Mouse (Mus musculus) layer of hippocampus, adult 11-12 months (tissue): ENCODE data around the gene Gm45140.
"Not testable (repeated sequence)": the region's sequence is repeated elsewhere in the genome, so short reads cannot be mapped to it uniquely, and the experiment has no call there.

Experiments used
- DNase-seq: peaks from one replicate; pipeline ENCODE4 v3.0.0; 2022; ENCODE audit warnings: low spot score

Gene Gm45140

DNA sequence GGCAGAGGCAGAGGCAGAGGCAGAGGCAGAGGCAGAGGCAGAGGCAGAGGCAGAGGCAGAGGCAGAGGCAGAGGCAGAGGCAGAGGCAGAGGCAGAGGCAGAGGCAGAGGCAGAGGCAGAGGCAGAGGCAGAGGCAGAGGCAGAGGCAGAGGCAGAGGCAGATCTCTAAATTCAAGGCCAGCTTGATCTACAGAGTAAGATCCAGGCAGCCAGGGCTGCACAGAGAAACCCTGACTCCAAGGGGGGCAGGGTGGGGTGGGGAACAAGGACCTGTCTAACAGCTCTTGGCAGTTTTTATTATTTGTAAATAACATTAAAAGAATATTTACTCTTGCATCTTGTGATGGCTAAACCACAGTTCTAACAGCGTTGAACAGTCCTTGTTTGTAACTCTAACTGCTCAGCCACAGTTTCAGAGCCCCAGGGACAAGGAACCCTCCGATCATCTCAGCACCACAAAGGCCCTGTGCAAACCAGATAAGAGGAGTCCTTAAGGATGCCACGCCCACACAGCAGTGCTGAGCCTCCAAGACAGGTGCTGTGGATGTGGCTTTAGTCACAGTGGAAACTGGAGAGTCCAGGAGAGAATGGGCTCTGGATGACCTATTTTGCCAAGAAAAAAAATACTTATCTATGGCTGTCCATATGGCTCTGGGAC, 59.9 kb downstream of the Gm45140 start:
- DNase-seq = no peak

DNA sequence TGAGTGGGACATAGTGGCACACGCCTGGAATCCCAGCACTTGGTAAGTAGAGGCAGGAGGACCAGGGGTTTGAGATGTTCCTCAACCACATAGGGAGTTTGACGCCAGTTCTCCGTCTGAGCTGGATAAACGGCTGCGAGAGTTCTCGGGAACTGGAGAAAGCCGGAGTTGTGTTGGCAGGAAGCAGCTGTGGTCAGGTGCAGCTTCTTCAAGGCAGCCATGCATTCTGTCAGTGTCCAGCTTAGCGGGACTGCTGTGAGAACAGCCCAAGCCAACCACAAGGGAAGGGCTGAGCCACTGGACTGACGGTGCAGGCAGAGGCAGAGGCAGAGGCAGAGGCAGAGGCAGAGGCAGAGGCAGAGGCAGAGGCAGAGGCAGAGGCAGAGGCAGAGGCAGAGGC, 60.7 kb downstream of the Gm45140 start:
- no peak for DNase-seq

DNA sequence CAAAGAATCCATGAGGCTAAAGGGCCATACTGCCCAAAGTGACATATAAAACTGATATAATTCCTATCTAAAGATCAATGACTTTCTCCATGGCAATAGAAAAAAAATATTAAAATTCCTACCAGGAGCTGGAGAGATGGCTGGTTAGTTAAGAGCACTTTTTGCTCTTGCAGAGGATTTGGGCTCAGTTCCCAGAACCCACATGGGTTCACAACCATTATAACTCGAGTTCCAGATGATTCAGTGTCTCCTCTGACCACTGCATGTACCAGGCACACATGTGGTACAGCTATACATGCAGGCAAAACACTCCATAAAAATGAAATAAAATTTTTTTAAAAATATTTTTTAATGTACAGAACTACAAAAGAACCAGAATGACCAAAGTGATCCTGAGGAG, 61.1 kb downstream of the Gm45140 start:
- no peak for DNase-seq

GRCm38 (mm10) chr6:87770626-87771025, 65.0 kb downstream of the Gm45140 start:
- DNase-seq = no peak

- not testable (repeated sequence) for DNase-seq
Measured at GRCm38 (mm10) chr6:87764296-87764695, 71.3 kb downstream of the Gm45140 start.

DNA sequence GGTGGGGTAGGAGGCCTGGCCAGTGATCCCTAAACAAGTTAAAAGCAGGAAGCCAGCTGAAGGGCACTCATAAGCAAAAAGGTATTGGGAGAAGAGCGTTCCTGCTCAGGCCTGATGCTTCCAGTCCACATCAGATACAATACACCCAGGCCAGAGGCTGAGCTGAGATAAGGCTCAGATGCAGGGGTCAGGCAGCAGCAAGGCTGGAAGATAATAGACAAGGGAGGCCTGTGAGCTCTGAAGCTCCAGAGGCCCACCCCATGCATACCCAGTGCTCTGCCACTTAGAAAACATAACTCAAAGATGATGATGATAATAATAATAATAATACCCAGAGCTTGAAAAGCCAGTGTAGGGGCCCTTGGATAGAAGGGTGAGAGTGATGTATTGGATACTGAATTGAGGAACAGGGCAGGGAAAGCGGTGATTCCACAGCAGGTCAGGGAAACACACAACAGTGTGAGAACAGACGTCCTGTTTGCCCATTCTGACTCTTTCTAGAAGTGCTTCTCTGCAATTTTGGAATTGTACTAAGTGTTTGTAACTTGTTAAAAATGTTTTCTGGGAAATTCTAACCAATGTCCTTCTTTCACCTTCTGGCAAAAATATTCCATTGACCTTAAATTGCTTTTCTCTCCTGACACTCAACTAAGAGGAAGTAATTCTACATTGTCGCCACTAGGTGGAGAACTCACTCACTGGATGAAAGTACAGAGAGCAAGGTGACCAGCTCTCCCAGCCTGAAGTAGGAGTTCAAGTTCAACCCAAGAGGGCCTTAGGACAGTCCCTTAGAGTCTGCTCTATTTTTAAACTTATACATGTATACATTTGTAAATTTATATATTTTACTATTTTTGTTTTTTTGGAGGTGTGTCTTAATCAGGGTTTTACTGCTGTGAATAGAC, 72.0 kb downstream of the Gm45140 start:
- no peak for DNase-seq

- no peak for DNase-seq
Measured at GRCm38 (mm10) chr6:87762161-87762560, 73.4 kb downstream of the Gm45140 start.

- no peak for DNase-seq
Measured at GRCm38 (mm10) chr6:87759850-87760249, 75.7 kb downstream of the Gm45140 start.

DNA sequence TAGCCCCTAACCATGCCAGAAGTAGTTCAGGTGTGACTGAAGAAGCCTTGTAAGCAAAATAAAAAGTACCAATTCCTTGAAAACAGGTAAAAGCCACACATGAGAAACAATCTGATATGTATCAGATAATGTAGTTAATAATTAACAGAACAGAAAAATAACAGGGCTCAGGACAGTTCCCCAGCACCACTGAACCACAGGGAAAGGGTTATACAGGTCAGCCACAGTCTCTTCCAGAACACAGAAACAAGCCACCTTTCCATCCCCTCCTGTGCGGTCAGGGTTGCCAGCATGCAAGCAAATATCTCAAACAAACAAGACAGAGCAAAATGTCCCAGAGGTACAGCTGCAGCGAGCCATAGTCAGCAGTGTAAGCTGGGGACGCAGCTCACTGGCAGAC, 76.2 kb downstream of the Gm45140 start:
- no peak for DNase-seq

DNA sequence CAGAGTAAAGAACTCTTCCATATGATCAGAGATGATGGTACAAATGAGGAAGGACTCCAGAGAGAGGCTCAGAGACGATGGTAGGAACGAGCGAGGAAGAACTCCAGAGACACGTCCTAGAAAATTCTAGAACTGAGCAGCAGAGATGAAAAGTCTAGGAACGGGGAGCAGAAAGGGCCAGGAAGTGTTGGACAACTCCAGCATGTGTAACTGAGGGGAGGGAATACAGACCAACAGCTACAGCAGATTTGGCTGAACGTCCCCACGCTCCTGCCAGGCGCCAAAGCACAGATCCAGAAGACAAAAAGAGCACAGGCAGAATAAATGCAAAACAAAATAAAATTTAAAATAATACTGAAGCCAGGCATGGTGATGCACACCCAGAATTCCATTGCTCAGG, 78.7 kb downstream of the Gm45140 start:
- no peak for DNase-seq

- no peak for DNase-seq
Measured at GRCm38 (mm10) chr6:87755196-87755595, 80.4 kb downstream of the Gm45140 start.

DNA sequence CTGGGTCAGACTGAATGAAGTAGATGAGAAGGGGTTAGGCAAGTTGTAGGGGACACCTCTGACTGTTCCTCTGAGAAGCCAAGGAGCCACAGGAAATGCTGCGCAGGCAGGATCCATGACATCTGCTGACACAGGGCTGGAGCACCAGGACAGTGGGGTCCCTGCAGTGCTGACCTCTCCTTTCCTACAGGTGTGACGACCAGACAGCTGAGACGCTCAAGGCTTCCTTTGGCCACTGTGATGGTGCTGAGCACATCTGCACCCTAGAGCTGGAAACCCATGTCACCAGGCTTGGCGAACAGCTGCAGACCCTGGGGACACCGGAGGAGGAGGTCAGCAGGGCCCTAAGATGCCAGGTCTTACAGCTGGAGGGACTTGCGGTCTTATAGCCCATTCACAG, 84.0 kb downstream of the Gm45140 start:
- no peak for DNase-seq

GRCm38 (mm10) chr6:87750184-87750910, 85.2 kb downstream of the Gm45140 start:
- DNase-seq = no peak

DNA sequence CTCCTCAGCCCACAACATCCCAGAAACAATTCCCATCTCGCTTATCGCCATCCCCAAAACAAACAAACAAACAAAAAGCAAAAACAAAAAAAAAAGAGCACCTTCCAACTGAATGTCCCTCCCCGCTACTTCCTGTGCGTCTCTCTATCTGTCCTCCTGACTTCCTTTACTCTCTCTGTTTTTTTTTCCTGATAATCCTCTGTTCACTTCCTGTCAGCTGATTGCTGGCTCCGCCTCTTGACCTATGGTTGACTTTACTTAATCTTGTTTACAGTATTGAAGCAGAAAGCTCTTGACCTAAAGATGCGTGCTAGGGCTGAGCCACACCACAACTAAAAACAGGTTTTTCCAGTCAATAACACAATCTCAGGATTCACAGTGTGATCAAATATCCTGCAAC, 87.1 kb downstream of the Gm45140 start:
- no peak for DNase-seq

GRCm38 (mm10) chr6:87748078-87748477, 87.5 kb downstream of the Gm45140 start:
- no peak for DNase-seq

DNA sequence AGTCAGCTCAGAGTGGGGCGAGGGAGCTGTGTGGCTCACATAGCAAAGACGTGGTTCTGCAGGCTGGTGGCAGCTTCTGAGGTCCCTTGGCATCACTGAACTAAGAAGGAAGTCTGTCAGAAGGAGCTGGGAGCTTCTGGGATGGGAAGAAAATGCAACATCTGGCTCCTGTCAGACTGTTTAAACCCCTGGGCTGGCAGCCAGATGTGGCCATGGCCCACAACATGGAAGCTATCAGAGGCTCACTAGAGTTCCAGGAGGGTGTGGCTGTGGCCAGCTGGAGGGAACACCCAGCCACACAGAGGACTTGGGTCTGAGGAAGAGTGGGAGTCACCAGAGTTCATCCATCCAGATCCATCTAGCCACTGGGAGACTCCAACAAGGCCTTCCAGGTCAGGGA, 88.7 kb downstream of the Gm45140 start:
- DNase-seq = no peak

GRCm38 (mm10) chr6:87746059-87746458, 89.5 kb downstream of the Gm45140 start:
- DNase-seq = no peak

DNA sequence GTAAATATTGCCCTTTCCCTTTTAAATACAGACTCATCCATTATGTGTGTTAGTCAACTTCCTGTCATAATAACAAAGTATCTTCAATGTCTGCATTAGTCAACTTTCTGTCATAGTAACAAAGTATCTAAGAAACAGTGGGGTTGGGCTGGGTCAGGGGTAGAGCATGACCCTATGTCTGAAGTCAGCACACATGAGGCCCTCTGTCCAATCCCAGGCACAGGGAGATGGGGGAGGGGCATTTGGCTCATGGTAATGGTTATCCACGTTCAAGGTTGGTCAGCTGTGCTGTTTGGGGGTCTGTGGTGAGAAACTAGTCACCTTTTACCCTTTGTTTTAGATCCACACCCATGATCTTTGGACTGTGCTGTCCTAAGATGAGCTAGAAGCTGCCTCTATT, 90.3 kb downstream of the Gm45140 start:
- no peak for DNase-seq

DNA sequence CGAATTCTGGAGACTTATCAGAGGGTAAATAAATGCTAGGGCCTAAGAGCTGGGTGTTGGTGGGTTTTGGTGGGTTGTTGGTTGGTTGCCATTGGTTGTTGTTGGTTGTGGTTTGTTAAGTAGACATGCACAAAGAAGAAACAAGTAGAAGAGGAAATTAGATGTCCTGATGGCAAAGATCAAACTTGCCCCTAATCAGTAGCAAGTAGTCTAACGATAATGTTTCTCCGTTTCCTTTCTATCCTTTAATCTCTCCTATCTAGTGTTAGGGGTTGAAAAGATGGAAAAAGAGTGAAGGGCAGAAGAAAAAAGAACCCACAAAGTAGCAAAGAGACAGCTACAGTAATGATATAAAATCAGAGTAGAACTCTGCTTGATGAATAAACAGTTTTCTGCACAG, 91.0 kb downstream of the Gm45140 start:
- DNase-seq = no peak

- DNase-seq = no peak
Measured at GRCm38 (mm10) chr6:87743281-87743680, 92.3 kb downstream of the Gm45140 start.

DNA sequence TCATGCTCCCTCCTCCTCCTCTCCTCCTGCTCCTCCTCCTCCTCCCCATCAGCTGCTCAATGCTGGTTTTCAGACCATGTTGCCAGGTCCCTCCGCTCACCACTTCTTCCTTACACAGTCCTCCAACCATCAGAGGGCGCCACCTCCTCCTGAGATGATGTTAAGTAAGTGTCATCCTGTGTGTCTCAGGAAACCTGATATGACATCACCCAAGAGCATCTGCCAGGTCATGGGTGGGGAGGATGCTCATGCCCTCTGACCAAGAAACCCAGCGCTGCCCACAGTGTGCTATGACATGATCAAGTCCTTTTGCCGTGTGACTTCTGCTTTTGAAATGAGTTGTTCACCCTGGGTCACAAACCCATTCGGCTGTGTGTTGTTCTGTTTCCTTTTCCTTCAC, 92.8 kb downstream of the Gm45140 start:
- peak; percentile 18 for DNase-seq

DNA sequence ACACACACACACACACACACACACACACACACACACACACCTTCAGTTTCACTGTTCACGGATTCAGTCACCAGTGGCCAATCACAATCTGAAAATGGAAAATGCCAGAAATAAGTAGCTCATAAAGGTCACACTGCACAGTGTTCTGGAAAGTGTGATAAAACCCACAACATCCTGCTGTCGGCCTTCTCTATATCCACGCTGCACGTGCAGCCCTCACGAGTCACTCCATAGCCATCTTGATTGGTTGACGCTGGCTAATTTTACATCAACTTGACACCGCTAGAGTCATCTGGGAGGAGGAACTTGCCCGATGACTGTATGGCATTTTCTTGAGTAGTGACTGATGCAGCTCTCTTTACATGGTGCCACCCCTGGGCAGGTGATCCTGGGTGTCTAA, 93.6 kb downstream of the Gm45140 start:
- DNase-seq = no peak

GRCm38 (mm10) chr6:87740496-87740895, 95.1 kb downstream of the Gm45140 start:
- no peak for DNase-seq
